Mouse (Mus musculus) lung, adult 18-20 months (tissue): ENCODE measurements around the gene Oog3.

Experiments
- DNase-seq, 2 experiments: peaks; one replicate each; pipeline ENCODE4 v3.0.0; 2022; ENCODE audit warnings: mixed read lengths in 2 of 2

Gene Oog3

DNA sequence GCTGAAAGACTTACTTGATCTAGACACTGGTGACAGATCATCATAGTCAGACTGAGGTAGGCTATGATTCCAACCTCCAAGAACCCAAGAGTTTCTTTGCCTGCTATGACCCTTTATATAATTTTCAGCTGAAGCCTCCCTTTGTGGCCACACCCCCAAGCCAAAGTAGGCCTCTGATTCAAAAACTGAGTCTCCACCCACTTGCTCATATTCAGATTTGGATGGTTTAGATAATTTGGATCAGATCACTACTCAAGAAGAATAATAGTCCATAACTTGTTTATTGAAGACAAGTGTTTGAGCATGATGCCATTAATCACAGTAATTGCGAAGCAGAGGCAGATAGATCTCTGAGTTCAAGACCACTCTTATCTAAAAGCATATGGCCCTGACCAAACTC lies at the start of gene Oog3:
TSS of gene Oog3 (minus strand) at position 101 of the 400 bp plus-strand sequence.
- no peak for DNase-seq

- DNase-seq, result no peak
Observed at GRCm38 (mm10) chr4:144190419-144190818, 28.0 kb upstream of the Oog3 start, which contains the start of gene Oog2. Oog2 (plus strand) TSS chr4:144190719.
